Mouse (Mus musculus) ES-E14 (cell line): ENCODE data around the gene Gpr180.

ENCODE experiments used
- CHD2 ChIP-seq: IDR thresholded peaks from 2 replicates; pipeline ENCODE4 v1.6.1; 2014; ENCODE audit warnings: mild to moderate bottlenecking, low read depth, low read length, inconsistent platforms
- MAFK ChIP-seq: IDR thresholded peaks from 2 replicates; pipeline ENCODE4 v1.6.1; 2014; ENCODE audit warnings: mild to moderate bottlenecking, low read depth, low read length, inconsistent platforms; ENCODE audit not compliant: insufficient read depth
- ZC3H11A ChIP-seq: IDR thresholded peaks from 2 replicates; pipeline ENCODE4 v1.6.1; 2012; ENCODE audit warnings: low read depth, mild to moderate bottlenecking, inconsistent platforms, low read length, borderline replicate concordance
- ZNF384 ChIP-seq: IDR thresholded peaks from 2 replicates; pipeline ENCODE4 v1.6.1; 2012; ENCODE audit warnings: low read depth, low read length, inconsistent platforms

GRCm38 (mm10) chr14:118209642-118210041 is 72.7 kb downstream of the Gpr180 start:
- TF ChIP-seq MAFK (no peak), CHD2 (no peak), ZC3H11A (no peak), ZNF384 (no peak)
